Mouse (Mus musculus) left cerebral cortex, adult 8-10 months (tissue): ENCODE results near the gene Birc3. TPM values are rescaled to one million over a fixed set of nuclear protein-coding genes. Genes with fewer than 3 reads are reported as not detected.
"Not testable (repeated sequence)": the region's sequence is repeated elsewhere in the genome, so short reads cannot be mapped to it uniquely, and the experiment has no call there.

ENCODE experiments used
- DNase-seq, 2 experiments: peaks; one replicate each; pipeline ENCODE4 v3.0.0; 2022; ENCODE audit warnings: low spot score in 2 of 2
- total RNA-seq, 4 experiments: library from RNA; stranded (reverse); gene quantifications; 2 replicates each; pipeline ENCODE4 v1.2.4; 2022

Gene Birc3
- 1 to 10 TPM; 1.9 to 4.3 (median 3.3) TPM for total RNA-seq

- peak in 1 of 2 experiments; percentile 5 for DNase-seq
Observed at GRCm38 (mm10) chr9:7872775-7873439, at the start of gene Birc3. Gene Birc3 (minus strand): TSS chr9:7873186.

GRCm38 (mm10) chr9:7914925-7915324, 41.9 kb upstream of the Birc3 start:
- no peak for DNase-seq

GRCm38 (mm10) chr9:7914487-7914886, 41.5 kb upstream of the Birc3 start:
- no peak for DNase-seq

- no peak for DNase-seq
Observed at GRCm38 (mm10) chr9:7913953-7914352, 41.0 kb upstream of the Birc3 start.

- no peak for DNase-seq
Observed at GRCm38 (mm10) chr9:7907351-7907985, 34.5 kb upstream of the Birc3 start.

- DNase-seq, result no peak
Observed at GRCm38 (mm10) chr9:7906564-7906963, 33.6 kb upstream of the Birc3 start.

GRCm38 (mm10) chr9:7903825-7904224, 30.8 kb upstream of the Birc3 start:
- DNase-seq, result no peak

- no peak for DNase-seq
Observed at GRCm38 (mm10) chr9:7903262-7903661, 30.3 kb upstream of the Birc3 start.

- DNase-seq, result no peak
Observed at GRCm38 (mm10) chr9:7902311-7902710, 29.3 kb upstream of the Birc3 start.

GRCm38 (mm10) chr9:7900965-7901364, 28.0 kb upstream of the Birc3 start:
- DNase-seq, result no peak

GRCm38 (mm10) chr9:7897502-7897901, 24.5 kb upstream of the Birc3 start:
- peak; percentile 27 to 37 for DNase-seq

GRCm38 (mm10) chr9:7891796-7892195, 18.8 kb upstream of the Birc3 start:
- not testable (repeated sequence) for DNase-seq

GRCm38 (mm10) chr9:7891177-7891576, 18.2 kb upstream of the Birc3 start:
- DNase-seq, result no peak

- DNase-seq, result no peak
Observed at GRCm38 (mm10) chr9:7884346-7884745, 11.4 kb upstream of the Birc3 start.

- no peak for DNase-seq
Observed at GRCm38 (mm10) chr9:7882304-7882865, 9.4 kb upstream of the Birc3 start.

- no peak for DNase-seq
Observed at GRCm38 (mm10) chr9:7873511-7874211, 675 bp upstream of the Birc3 start.

GRCm38 (mm10) chr9:7872044-7872774, 777 bp downstream of the Birc3 start:
- DNase-seq, result peak in 1 of 2 experiments; percentile 5

GRCm38 (mm10) chr9:7871316-7872043, 1.5 kb downstream of the Birc3 start:
- no peak for DNase-seq

- no peak for DNase-seq
Observed at GRCm38 (mm10) chr9:7870556-7871315, 2.2 kb downstream of the Birc3 start.
